Mouse (Mus musculus) frontal cortex, postnatal 36 days (tissue): ENCODE measurements around the gene Rab37.
A peak's percentile ranks its signal among the peaks of the same experiment; 100 is the strongest.

Experiments used
- DNase-seq, 2 experiments: peaks; one replicate each; pipeline ENCODE4 v3.0.0; 2022; ENCODE audit warnings: low spot score in 2 of 2

Rab37 gene

DNA sequence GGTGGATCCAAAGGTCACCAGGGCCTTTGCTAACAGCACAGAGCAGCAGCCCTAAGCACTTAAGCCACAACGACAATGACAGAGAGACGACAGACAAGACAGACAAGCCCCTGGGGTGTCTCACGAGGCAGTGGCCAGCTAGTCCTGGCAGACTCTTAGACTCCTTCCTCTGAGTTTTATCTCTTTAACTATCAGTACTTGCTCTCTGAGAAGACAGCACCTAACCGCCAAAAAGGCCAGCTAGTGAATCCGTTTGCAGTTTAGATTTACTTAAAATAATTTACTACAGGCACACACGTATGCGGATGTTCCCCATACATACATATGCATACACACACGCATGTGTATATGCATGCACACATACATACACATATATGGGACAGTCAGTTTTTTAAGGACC lies 106.3 kb downstream of the Rab37 start:
- no peak for DNase-seq

DNA sequence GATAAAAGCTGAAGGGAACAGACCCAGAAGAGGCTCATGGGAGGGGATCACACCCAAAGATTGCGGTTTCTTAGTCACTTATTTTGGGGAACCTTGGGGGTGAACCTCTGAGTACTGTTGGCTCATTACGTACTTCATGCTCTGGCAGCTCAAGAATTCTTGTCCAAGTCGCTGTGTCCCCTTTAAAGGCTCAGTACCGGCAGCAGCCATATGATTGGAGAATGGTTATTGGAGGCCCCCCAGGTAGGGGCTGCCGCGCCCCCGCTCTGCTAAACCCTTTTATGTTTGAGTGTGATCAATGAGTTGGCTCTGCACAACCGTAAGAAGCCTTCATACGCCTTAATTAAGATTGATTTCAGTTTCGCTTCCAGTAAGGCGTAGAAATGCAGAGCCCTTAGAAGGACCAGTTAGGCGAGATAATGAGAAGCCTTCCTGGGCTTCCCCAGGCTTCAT lies 107.7 kb downstream of the Rab37 start:
- DNase-seq = no peak

DNA sequence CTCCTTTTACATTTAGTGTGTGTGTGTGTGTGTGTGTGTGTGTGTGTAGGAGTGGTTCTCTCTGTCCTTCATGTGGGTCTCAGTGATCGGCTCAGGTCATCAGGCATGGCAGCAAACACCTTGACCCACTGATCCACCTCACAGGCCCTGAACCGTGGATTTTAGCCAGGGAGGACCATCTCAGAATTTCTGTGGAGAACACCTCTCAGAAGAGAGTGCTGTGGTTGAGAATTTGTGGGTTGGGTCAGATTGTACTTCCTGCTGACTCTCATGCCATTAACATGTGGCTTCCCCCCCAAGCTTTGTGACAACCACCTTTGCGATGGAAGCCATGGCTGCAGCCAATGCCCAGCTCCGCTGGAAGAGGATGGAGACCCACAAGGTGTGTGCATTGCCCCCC lies 109.3 kb downstream of the Rab37 start:
- no peak for DNase-seq

DNA sequence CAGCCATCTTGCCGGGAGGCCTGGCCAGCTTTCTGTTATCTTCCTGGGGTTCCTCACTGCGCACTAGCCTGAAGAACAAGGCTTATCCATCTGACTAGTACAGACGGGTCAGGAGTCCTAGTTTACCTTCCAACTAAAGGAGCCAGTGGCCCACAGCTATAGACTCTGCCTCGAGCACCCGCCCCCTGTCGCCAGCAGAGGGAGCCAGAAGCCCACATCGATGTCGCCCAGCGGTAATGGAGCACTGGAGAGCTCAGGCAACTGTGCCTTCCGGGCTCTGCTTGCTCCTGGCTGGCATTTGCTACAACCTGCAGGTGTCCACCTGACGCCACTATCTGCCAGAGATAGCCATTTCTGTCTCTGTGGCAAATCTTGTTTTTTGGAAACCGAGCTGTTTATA lies 111.1 kb downstream of the Rab37 start:
- peak; percentile 81 for DNase-seq

DNA sequence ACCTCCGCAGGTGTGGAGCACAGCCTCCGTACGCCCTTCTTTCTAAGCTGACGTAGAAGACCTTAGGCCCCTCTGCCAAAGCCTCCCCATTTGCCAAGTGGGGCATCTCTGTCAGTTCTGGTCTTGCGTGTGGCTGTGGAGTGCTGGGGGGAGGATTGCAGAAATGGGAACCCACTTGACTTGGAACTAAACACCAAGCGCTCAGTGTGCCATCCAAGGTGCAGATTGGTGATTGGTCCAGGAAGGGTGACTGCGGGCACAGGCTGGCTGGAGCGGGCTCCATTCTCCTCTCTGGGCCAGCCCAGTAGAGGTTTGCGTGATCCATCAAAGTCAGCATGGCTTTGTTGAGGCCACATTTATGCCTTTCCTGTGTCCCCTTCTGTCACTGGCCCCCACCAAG lies 111.5 kb downstream of the Rab37 start:
- DNase-seq = no peak

DNA sequence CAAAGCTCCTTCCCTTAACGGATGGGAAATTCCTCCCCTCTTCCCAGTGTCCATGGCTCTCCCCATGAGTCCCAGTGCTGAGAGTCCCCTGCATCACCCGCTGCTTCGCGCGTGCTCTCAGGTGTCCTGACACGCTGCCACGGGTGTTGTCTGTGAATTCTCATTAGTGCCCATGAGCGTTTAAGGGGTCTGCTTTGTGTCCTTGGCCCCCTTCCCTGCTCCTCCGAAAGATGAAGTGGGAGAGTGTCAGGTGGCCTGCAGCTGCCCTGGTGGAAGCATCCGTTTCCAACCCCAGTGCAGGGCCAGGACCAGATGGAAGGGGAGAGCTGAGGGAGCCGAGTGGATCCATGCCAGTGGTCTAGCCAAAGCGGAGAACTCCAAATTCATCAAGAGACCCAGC lies 116.9 kb downstream of the Rab37 start:
- DNase-seq = no peak

DNA sequence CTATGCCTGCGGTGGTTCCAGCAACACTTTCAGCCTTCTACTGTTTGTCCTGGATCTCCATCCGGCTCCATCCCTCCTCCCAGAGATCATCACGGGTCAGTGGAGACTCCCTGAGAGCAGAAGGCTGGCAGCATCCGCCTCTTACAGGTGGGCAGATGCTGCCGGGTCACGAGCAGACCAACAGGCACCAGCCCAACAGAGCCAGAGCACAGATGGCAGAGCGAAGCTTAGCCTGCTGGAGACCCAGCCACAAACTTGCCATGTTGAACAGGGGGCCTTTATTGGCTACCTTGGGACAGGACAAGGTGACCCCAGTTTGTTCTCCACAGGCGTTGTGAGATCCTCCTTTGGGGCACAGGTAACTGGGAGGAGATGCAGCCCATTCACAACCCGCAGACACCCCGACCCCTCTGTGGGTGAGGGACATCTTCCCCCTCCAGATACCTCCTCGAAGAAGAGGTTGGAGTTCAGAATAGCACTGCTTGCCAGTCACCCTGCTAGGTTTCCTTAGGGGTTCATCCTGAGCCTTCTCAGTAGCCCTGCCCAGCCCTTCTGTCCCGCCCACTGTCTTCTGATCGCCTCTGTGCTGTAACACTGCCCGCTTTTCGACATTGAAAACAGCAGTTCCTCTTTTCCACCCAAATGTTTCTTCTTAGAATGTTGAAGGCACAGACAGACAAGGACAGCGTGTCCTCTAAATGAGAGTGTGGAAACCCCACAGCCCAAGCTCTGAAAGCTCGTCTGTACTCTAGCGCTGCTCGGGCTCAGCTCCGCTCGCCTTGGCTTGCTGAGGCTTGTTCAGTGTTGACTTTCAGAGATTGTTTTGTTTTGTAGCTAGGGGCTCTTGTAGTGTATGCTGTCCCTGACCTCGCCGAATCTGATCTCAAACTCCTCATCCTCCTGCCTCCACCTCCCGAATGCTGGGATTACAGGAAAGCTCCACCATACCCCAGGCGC lies 117.8 kb downstream of the Rab37 start:
- no peak for DNase-seq

DNA sequence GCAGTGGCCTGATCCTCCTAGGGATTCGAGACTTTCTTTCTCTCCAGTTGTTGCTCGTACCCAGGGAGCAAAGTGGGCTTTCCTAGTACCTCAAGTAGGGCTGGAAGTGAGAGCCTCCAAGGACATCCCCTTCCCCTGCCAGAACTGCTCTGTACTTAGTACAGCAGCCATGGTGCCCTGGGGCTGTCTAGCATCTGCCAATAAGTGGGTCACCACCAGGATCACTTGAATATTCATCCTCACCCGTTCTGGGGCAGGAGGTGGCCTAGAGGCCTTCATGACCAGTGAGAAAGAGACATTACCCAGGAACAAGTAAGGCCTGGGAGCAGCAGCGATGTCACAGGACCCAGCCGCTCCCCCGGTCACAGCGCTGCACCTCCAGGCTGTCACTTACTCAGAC lies 118.7 kb downstream of the Rab37 start:
- no peak for DNase-seq
